Mouse (Mus musculus): ENCODE measurements around the gene Wfikkn1.
"Not testable (repeated sequence)": the region's sequence is repeated elsewhere in the genome, so short reads cannot be mapped to it uniquely, and the experiment has no call there.

Wfikkn1 gene

DNA sequence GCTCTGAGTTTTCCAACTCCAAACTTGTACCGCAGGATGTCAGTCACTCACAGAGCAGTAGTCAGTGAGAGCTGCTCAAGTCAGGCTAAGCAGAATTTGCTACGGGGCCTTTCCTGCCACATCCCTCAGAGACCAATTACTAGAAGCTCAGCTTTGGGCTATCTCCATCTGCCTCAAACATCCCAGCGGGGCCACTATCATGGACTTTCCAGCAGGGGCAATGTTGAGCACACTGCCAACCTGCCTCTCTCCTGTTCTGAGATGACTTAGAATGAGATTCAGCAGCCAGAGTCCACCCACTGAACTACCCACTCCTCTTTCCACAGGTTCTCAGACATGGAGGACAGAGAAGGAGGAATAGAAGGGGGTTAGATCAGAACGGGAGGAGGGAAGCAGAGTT, 5.0 kb upstream of the Wfikkn1 start:
- in situ Hi-C loops (cut with MboI), result no loop called here

DNA sequence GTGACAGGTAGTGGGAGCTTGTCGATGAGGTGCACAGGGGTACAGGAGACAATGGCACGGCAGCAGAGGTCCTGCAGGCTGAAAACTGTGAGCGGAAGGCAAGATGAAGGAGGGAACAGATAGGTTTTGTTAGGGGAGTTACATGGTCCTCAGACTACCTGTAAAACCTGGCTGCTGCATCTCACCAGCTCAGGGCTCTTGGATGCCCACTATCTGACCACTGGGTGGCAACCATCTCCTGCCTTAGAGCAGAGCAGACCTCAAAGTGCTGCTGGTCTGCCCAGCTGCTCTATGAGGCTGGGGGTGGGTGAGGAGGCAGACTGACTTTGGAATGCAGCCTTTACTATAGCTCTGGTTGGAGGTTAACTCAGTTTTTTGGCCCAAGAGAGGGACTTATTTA, 3.2 kb upstream of the Wfikkn1 start:
- in situ Hi-C loops (cut with MboI), result no loop called here

DNA sequence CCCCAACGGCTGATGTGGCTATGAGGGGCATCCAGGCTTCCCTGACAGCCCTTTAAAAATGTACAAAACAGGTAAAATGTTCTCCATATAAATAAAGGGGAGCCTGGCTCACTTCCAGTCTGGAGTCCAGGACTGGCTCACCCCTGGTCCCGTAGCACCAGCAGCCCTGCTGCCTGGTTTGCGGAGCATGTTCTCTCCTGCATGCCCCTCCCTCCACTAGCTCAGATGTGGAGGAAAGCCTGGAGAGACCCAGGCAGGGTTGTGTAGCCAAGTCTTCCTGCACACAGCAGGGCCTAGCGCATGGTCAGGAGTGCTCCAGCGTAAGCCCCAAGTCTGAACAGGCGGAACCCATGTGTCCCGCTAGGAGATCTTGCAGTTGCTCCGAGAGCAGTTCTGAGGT, 2.6 kb upstream of the Wfikkn1 start:
- in situ Hi-C loops (cut with MboI), result no loop called here

DNA sequence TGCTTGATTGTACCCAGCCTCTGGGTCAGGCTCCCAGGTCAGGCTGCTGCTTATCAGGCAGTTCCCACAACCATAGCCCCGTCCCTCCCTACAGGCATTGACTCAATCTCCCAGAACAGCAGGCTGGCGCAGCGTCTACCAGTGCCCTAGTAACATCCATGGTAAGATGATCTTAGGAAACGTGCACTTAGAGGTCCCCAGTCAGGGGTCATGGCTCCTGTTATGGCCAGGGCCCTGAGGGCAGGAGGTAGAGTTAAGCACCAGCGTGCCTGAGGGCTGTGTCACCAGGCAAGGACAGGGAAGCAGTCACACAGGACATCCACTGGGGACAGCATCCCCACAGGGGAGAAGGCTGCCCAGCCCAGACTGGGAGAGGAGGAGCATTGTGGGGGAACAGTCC, 1.6 kb upstream of the Wfikkn1 start:
- in situ Hi-C loops (cut with MboI), result no loop called here

DNA sequence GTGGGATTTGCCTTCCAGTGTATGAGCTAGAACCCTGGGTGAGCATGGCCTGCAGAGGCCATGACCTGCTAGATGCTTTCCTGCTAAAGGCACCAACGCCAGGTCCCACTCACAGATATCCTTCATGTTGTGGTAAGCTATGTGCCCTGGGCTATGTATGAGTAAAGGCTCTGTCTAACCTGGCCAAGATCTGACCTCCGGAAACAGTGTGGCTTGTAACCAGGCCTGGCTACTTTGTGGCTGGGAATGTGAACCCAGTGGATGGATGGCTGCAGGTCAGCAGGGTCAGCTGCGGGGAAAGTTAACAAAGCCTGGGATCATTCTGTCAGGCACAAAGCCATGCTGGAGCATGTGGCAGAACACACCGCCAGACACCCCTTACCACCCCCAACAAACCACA, 1.0 kb upstream of the Wfikkn1 start:
- in situ Hi-C loops (cut with MboI), result no loop called here

DNA sequence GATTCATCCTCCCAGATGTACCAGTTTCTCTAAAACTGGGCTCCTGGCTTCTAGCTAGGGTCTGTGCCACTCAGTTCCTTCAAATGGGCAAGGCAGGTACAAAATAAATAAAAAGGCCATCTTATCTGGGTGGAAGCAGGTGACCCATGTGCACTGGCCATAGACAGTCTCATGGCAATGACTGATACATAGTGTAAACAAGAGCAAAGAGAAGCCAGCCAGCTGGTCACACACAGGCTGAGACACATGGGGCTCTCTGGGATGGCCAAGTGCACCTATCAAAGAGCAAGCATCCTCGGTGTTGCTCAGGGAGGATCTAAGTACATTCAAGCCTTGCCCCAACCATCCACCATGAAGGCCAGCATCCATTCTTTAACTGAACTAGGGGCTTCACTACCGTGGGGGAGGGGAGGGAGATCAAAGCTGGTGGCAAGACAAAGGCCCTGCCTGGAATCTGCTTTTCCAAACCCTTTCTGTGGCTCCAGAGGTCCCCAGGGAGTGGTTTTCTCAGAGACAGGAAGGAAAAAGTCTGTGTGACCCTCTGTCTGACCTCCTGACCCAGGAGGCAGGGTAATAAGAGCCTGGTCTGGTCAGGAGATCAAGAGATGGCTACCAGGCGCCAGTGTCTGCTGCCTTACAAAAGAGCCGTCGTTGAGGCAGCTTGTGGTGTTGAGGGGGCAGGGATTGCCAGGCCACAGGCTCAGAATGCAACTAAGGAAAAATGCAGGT, 419 bp upstream of the Wfikkn1 start:
- in situ Hi-C loops (cut with MboI), result no loop called here

DNA sequence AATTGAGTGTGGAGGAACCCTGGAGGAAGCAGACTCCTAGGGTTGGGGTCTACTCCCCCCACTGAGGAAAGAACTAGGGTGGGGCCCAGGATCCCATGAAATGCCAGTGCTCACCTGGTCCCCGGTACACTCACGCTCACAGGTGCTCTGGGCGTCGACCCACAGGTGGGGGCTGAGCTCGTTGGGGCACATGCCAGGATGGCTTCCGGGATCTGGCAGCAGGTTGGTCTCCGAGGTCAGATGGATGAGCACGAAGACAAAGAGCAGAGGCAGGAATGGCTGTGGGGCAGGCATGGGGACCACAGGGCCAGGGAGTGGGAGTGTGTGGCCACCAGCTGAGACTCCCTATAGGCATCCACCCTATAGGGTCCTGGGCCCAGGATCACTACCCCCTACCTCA, 908 bp downstream of the Wfikkn1 start:
- in situ Hi-C loops (cut with MboI), result no loop called here

DNA sequence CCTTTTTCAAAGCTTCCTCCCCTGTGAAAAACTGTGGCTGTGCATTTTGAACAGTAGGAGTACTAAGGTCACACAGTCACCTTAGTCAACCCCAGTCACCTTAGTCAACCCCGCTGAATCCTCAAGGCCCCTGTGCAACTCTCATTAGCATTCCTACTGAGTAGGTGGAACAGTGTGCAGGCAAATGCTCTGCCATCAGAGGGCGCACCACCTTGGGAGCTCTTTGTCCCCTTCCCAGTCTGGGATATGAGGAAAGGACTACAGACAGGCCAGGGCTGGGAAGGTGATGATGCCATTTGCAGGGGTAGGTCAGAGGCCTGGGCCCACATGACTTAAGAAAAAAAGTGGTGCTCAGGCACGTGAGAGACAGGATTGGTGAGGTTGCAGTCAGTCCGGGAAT, 1.4 kb downstream of the Wfikkn1 start:
- in situ Hi-C loops (cut with MboI), result no loop called here

DNA sequence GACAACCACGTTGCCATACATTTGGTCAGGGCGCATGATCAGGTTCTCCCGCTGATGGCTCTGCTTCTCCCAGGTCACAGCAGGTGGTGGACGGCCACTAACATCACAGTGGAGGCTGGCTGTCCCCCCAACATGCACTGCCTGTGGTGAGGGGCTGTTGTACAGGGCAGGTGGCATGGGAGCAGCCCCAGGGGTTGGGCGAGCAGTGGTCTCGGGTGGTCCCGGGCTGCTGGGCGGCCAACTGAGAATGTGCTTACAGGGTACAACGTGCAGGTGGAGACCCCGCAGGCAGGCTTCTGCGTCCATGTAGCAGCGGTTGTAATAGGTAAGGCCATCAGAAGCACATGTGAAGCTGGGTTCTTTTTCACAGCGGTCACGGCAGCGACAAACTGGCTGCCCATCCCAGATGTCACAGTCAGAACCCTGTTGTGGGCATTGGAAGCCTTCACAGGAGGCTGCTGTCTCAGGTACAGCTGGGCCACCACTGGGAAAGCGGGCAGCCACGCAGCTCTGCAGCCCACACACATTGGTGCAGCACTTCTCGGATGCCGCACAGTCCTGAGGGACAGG, 2.0 kb downstream of the Wfikkn1 start:
- in situ Hi-C loops (cut with MboI), result no loop called here

DNA sequence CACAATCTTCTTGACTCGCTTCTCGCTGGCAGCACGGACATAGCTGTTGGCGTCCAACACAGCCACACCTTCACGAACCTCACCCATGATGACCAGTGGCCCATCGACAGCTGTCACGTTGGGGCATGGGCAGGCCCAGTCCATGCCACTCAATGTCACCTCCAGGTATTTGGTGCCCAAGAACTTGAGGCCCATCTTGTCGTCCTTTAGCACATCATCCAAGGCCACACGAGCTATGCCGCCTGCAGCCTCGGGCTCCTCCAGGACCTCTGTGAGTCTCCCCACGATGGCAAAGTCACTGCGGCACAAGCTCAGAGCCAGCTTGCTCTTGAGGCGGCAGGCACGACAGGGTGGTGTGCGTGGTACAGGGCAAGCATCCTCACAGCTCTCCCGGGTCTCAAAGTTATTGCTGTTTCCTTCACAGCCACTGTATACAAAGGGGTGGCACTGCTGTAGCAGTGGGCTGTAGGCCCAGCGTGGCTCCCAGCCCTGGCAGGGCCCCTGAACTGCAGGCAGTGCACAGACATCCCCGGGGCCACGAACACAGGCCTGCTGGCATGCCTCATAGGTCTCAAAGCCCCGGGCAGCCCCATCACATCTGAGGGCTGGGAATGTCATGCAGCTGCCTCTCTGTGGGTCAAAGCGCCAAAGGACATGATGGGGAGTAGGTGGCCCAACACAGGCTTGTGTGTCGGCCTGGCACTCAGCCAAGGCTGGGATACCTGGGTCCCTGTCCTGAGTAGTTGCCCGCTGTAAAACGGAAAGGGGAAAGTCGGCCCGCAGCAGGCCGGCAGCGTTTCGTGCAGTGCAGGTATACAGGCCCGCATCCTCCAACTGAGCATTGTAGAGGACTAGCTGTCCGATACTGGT, 2.7 kb downstream of the Wfikkn1 start:
- in situ Hi-C loops (cut with MboI), result no loop called here

DNA sequence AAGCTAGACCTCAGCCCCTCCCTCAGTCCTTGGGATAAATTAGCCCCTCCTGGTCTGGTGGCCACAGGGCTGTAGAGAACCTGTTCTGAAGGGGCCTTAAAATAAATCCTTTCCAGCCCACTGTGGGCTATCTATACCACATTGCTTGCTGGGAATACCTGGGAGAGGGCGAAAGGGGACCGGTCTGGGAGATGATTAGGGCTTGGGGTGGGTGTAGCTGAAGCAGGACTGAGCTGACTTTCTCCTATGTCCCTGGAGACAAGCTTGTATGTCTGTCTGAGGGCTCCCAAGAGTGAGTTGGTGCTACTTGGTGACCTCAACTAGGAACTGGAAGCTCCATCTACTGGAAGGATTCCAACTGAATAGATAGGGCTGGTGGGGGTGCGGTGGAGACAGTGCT, 3.6 kb downstream of the Wfikkn1 start:
- in situ Hi-C loops (cut with MboI), result no loop called here

DNA sequence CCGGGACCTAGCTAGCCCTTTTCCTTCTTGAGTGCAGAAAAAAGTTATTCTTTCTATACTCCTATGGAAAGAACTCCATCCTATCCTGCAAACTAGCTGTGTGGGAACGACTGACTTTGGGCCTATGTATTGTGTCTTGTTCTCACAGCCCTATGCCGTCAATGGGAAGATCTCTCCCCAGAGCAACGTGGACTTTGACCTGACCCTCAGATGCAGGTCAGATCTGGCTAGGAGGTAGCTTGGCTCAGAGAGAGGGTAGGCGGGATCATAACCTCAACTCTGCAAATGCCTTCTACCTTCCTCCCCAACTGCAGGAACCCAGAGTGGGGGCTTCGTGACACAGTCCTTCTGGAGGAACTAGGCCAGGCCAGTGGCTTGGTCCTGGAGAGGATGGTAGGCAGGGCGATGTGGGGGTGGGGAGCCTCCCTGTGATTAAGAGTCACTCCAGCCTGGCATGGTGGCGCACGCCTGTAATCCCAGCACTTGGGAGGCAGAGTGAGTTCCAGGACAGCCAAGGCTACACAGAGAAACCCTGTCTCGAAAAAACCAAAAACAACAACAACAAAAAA, 4.2 kb downstream of the Wfikkn1 start:
- in situ Hi-C loops (cut with MboI), result no loop called here

DNA sequence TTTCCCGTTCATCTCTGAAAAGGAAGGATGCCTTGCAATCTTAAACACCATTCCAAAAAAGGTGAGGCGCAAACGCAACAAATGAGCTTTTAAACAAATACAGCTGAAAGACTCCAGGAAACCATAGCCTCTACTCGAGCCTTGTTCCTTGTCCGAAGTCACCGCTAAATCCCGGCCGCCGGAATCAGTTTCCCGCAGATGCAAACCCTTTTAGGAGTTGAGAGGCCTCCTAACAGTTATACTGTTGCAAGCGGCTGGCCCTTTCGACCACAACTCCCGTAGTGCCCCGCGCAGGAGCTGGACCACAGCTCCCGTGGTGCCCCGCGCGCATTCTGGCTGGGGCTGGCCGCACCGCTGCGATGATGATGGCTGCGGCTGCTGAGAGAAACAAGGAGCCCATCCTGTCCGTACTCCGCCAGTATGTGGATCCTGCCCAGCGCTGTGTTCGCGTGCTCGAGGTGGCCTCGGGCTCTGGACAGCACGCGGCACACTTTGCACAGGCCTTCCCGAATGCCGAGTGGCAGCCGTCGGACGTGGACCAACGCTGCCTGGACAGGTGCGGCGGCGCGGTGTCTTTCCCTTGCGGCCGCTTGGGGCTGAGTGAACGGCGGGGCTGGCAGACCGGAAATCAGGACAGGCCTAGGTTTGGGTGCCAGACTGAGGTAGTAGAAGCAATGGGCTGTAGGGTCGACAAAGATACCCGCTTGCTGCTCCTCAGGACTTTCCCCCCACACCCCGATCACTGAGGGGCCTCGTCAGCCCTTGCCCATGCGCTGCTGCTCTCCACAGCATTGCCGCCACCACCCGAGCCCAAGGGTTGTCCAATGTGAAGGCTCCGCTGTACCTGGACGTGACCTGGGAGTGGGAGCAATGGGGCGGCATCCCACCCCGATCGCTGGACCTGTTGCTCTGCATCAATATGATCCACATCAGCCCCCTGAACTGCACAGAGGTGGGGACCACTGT, 5.2 kb downstream of the Wfikkn1 start:
- in situ Hi-C loops (cut with MboI), result no loop called here

DNA sequence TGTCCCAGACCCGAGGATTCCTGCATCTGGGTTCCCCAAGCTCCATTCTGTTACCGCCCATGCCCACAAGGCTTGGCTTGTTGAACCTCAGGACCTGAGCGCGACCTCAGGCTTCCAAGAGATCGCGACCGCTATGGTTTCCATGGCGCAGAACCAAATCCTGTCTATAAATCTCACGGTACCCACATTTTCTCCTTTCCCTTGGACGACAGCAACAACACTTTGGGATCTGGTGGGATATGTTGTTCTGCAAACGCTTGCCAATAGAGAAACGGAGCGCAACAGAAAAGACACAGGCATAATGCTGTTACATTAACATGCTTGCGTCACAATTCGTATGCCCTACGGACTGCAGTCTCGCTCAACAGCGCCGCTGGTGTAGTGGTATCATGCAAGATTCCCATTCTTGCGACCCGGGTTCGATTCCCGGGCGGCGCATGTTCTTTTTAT, 5.9 kb downstream of the Wfikkn1 start, which contains the start of gene Mettl26:
TSS of gene Mettl26 (plus strand) at position 354 of the 450 bp plus-strand sequence.
- in situ Hi-C loops (cut with MboI), result no loop called here

DNA sequence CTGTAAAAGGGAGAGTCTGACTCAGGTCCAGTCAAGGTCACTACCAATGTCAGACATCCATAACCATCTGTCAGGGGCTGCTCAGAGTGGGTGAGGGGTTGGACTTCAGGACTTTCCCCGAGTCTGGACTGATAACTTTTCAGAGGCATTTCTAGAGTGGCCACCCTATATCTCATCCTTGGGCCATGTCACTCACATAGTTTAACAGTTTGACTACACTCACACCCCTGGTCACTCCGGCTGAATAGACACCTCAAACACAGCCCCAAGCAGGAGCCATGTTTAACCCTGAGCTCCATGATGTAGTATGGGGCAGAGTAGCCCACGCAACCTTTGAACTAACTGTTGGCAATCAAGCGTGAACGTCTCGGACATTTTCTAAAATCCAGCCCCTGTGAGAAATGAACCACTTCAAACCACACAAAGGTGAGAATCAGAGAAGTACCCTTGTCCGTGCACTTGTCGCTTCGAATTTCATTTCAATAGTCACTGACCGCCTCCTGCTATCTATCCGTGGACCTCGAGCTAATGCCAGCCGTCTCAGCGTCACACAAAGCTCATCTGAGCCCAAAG, 6.4 kb downstream of the Wfikkn1 start:
- in situ Hi-C loops (cut with MboI), result no loop called here

DNA sequence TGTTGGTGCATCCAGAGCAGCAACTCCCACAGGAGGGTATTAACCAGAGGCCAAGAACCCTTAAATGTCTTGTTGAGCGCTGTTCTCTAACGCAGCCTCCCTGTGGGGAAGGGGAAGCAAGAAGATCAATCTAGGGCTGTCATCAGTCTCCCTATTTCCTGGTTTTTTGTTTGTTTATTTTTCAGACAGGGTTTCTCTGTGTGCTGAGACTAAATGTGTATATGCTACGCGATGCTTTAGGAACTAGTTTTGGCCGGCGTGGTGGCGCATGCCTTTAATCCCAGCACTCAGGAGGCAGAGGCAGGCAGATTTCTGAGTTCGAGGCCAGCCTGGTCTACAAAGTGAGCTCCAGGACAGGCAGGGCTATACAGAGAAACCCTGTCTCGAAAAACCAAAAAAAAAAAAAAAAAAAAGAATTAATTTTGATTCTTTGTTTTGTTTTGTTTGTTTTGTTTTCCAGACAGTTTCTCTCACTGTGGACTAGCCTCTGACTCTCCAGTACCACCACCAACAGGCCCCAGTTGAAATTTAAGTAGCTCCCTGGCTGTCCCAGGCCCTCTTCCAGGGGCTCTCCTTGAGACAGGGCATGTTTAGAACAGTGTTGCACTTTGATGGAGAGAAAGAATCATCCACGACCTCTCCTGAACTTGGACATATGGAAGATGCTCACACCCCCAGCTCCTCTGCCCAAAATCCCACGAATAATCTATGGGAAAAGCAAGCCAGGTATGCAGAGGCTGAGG, 7.1 kb downstream of the Wfikkn1 start:
- in situ Hi-C loops (cut with MboI), result no loop called here

DNA sequence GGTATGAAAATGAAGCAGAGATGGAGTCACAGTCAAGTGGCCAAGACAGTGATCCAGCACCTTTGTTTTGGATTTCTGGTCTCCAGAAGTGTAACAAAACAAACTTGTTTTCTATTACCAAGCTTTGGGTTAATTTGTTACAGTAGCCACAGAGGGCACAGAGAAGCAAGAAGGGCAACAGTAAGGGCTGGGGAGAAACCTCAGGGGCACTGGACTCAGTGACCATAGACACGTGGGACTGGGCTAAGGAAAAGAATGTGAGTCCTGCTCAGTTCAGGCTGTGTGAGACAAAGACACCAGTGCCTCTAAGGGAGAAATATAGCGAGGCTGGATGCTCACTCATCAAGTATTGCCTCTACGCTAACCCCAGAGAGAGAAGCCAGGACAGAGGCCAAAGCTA, 8.0 kb downstream of the Wfikkn1 start:
- in situ Hi-C loops (cut with MboI), result no loop called here

DNA sequence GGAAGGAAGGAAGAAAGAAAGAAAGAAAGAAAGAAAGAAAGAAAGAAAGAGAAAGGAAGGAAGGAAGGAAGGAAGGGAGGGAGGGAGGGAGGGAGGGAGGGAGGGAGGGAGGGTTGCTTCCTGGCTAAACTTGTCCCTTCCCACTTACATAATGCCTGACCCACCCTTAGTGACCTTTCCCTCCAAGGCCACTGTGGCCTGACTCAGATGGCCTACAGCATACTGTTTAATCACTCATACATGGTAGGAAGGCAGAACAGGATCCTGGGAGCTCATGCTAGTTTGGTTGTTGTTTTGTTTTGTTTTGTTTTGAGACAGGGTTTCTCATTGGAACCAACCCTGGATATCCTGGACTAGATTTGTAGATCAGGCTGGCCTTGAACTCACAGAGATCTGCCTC, 9.1 kb downstream of the Wfikkn1 start:
- in situ Hi-C loops (cut with MboI), result not testable (repeated sequence)

DNA sequence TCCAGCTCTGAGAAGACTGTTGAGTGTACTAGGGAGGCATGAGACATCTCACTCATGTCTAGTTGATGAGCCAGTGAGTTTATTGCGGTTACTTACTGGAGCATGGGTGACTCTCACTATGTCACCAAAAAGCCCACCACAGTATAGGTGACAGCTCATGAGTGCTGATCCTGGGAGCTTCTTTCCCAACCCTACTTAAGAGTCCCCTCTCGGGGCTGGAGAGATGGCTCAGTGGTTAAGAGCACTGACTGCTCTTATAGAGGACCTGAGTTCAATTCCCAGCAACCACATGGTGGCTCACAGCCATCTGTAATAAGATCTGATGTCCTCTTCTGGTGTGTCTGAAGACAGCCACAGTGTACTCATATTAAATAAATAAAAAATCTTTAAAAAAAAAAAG, 10.7 kb downstream of the Wfikkn1 start:
- in situ Hi-C loops (cut with MboI), result no loop called here

DNA sequence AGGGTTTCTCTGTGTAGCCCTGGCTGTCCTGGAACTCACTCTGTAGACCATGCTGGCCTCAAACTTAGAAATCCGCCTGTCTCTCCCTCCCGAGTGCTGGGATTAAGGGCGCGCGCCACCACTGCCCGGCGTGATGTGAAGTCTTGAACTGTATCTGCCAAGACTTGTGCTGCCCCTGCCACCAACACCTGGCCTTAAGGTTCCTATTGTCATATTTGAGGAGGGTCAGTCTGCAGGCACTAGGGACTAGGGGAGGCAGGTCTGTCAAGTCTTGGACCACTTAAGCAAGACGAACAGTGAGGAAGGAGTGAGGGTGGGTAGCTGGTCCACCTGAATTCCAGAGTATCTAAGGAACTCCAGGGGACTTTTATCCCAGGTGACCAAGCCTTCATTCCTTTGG, 11.2 kb downstream of the Wfikkn1 start:
- in situ Hi-C loops (cut with MboI), result no loop called here

Measured in mature B cell (primary cell).